Mouse (Mus musculus) left cerebral cortex, postnatal 4 days (tissue): ENCODE results near the gene Optn. TPM values are rescaled to one million over a fixed set of nuclear protein-coding genes. Genes with fewer than 3 reads are reported as not detected.
A peak's percentile ranks its signal among the peaks of the same experiment; 100 is the strongest.

Source experiments
- DNase-seq: peaks from one replicate; pipeline ENCODE4 v3.0.0-alpha.2; 2022
- intact Hi-C: fragments of 180-260 bp; cut with DNase I; formaldehyde crosslinking; loops from one replicate; pipeline ENCODE4 v1.15.1; 2025
- total RNA-seq, 2 experiments: library from RNA; stranded (reverse); gene quantifications; 2 replicates each; pipeline ENCODE4 v1.2.3; 2021

Gene Optn
- total RNA-seq, 2 experiments from 2014 or later, result 20.8 to 24.9 TPM

DNA sequence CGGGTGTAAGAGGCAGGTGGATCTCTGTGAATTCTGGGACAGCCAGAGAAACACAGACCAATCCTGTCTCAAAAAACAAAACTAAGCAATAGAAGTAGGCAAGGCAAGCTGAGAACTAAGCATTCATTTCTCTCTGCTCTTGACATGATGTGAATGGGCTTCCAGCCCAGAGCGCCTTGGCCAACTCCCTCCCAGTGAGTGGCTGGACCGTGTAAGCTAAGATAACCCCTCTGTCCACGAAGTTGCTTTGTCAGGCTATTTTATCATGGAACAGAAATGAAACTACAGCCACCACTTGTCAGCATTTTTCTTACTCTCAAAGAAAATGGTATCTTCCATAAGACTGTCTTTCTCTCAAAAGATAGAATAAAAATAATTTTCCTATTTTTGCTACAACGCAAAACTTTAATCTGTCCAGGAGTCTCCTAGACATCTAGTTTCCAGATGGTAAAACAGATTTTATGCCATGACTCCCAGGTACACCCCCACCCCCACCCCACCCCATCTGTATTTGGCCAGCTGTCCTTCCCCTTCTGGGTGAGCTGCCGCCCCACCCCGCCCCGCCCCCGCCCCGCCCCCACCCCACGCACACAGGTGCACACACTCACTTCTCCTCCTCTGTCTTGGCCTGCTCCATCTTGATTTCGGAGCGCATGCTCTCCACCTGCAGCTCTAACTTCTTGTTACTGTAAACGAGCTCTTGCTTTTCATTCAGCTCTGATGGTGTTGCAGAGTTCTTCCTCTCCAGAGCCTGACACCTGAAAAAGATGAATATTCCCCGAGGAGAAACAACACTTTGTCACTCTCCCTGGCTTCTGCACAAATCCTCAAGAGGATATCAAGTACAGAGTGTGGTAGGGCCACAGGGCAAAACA, 30.1 kb downstream of the Optn start:
- DNase-seq, result peak; percentile 34
- intact Hi-C loops, result no loop called here

DNA sequence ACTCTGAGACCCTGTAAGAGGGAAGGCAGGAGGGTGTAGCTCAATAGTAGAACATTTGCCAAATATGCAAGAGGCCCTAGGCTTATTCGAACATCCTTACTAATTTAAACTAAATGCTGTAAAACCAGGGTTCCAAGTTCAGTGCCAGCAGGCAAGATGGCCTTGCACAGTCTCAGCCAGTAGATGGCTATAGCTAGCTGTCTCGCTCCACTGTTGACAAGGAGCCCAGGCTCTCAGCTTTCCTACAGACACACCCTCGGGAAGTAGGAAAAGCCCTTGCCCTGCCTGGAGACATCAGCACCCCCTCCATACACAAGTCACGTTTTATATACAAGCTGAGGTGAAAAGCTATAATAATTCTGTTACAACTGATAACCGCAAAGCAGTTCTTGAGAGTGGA, 31.2 kb downstream of the Optn start:
- no peak for DNase-seq
- intact Hi-C loops, result no loop called here

DNA sequence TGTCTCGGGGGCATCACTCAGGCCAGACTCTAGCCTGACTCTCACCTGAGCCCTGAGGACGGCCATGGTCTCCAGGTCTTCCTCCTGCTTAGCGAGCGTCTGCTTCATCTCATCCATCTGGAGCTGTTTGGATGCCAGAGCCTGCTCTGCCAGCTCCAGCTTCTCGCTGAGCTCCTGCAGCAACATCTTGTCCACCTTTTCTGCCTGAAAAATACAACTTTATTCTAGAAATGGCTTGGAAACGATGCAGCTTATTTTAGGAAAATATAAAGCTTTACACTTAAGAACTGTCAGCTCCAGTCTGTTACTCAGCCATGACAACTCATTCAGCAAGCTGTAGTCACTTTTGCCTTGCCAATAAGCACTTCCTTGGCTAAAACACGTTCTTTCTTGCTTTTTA, 32.6 kb downstream of the Optn start:
- DNase-seq, result peak; percentile 52
- intact Hi-C loops, result no loop called here

GRCm38 (mm10) chr2:5029808-5030207, 34.0 kb downstream of the Optn start:
- intact Hi-C loops, result no loop called here
- DNase-seq, result no peak

DNA sequence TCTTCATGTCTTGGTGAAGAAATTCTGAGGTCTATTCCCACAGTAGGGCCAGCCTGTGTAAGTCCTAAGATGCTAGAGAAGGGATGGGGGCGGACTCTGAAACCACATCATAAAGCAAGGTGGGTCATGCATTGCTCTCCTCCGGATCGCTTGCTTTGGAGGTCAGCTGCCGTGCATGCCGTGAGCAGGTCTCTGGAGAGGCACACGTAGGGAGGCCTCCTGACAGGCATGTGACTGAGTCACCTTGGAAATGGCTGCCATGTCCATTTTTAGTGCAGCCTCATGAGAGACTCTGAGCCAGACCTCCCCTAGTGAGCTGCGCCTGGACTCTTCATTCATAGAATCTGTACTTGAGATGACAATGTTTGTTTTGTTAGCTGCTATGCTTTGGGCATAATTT, 35.8 kb downstream of the Optn start:
- DNase-seq, result no peak
- intact Hi-C loops, result no loop called here

- DNase-seq, result no peak
- intact Hi-C loops, result no loop called here
These were observed 36.8 kb downstream of the Optn start for GRCm38 (mm10) chr2:5027057-5027456.

DNA sequence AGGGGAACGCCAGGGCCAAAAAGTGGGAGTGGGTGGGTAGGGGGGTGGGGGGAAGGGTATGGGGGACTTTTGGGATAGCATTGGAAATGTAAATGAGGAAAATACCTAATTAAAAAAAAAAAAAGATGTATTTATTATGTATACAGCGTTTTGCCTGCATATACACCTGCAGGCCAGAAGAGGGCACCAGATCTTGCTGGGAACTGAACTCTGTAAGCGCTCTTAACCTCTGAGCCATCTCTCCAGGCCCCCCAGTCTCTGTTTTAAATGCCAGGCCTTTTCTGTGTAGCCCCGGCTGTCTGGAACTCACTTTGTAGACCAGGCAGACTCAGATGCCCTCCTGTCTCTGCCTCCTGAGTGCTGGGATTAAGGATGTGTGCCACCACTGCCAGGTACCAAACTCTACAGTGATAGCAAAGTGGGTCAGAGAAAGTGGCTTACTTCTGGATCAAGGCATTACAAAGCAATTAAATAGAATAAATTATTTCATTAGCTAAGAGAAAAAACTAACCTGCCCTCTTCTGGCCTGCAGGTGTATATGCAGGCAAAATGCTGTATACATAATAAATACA, 38.6 kb downstream of the Optn start:
- no peak for DNase-seq
- intact Hi-C loops, result no loop called here

- DNase-seq, result no peak
- intact Hi-C loops, result no loop called here
These were observed 40.0 kb downstream of the Optn start for GRCm38 (mm10) chr2:5023699-5024399.

GRCm38 (mm10) chr2:5023275-5023674, 40.6 kb downstream of the Optn start:
- intact Hi-C loops, result no loop called here
- no peak for DNase-seq

DNA sequence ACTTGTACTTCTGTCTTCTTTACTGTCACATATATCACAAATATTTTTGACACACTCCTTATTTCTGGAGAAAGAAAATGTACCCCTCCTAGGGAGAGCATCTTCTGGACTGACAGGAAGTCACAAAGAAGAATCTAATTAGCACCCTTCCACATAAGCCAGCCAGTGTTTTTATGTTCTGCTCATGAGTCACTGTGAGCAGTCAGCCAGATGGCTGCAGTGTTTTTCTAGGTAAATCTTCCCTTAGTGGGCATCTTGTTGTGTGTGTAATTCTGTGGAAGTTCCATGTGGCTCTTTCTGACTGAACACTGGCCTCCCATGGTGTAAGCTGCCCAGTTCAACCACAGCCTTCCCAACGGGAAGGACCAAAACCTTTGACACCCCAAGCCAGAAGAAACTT, 44.1 kb downstream of the Optn start:
- no peak for DNase-seq
- intact Hi-C loops, result no loop called here

GRCm38 (mm10) chr2:5016922-5017321, 46.9 kb downstream of the Optn start:
- DNase-seq, result no peak
- intact Hi-C loops, result no loop called here

DNA sequence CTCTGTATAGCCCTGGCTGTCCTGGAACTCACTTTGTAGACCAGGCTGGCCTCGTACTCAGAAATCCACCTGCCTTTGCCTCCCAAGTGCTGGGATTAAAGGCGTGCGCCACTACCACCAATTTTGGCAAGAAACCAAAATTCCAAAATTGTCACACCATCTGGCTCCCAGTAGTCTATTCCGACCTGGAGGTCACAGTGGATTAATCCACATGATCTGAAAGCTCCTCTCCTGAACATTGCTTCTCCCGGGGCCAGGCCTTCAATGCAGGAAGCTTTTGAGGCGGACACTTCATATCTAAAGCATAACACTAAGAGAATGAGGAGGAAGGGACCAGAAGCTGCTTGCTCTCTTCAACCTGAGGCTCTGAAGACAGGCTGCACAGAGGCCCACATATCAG, 48.3 kb downstream of the Optn start:
- intact Hi-C loops, result no loop called here
- DNase-seq, result no peak

- intact Hi-C loops, result no loop called here
- no peak for DNase-seq
These were observed 49.2 kb downstream of the Optn start for GRCm38 (mm10) chr2:5014616-5015015.

DNA sequence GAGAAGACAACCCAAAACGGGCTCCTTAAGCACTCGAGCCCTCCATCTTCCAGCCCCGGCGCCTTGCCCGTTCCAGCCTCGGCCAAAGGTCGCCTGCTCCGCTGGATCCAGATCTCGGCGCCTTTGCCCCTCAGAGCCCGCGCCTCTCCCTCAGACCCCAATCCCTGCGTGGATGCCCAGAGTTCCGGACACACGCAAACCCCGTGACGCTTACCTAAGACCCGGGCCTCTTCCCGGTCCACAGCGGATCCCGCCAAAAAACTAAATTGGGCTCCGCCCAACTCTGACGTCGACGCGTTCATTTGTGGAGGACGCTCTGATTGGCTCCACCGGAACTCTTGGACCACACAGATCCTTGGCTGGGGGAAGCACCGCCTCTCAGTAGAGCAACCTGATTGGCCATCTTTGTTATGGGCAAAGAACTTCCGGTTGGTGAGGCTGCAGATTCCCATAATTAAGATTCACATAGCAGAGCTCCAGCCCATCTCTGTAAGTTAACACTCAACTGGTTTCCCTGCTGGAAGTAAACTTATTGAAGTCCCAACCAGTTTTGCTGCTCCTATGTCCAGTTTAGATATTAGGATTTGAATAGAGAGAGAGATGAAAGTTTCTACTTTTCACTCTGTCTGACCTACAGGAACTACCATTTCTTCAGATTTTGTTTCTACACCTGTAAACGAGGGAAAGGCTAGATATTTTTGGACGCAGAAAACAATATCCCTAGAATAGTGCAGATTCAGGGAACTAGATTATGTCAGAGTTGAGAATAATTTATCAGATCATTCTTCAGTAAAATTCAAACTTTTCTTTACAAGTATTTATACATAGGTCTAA, 51.1 kb downstream of the Optn start, which contains the start of gene Mcm10:
Gene Mcm10, minus strand, starts transcription at position 301 of the 834 bp plus-strand sequence.
- DNase-seq, result peak; percentile 93
- intact Hi-C loops, result no loop called here

- no peak for DNase-seq
- intact Hi-C loops, result no loop called here
These were observed 51.9 kb downstream of the Optn start for GRCm38 (mm10) chr2:5011898-5012490.

DNA sequence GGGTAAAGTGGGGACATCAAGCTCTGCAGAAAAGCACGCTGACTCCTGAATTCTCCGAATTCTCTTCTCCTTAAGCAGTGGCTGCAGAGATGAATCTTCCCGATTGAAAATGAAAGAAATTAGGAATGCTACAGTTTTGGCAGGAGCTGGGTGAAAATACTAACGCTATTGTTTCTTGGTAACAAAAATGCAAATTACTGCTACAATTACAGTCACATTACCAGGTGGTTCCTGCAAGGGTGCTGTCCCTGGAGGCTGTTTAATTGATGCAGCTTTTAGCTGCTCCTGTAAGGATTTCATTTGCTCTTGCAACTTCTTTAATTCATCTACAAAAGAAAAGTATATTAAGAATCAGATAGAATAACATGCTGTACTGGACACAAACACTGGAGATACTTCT, 56.7 kb downstream of the Optn start:
- intact Hi-C loops, result no loop called here
- DNase-seq, result no peak

DNA sequence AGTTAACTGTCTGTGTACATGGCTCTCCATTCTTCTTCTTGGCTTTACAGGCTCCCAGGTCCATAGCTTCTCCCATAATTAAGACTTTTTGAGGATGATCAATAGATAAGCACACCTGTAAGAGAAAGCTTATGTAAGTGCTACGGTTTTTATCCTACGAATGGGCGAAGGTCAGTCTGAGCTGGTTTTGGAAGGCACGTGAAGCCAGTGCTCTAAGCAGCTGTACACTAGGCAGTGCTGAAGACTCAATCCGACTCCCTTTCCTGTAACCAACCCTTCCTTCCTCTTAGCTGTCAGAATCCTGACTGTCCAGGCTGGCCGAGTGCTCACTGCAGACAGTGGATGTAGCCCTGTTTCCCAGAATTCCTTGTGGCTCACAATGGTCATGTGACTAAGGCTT, 62.6 kb downstream of the Optn start:
- intact Hi-C loops, result no loop called here
- DNase-seq, result no peak

- DNase-seq, result no peak
- intact Hi-C loops, result no loop called here
These were observed 64.9 kb downstream of the Optn start for GRCm38 (mm10) chr2:4998905-4999304.

GRCm38 (mm10) chr2:4996421-4996824, 67.4 kb downstream of the Optn start:
- DNase-seq, result no peak
- intact Hi-C loops, result no loop called here

- intact Hi-C loops, result no loop called here
- no peak for DNase-seq
These were observed 68.2 kb downstream of the Optn start for GRCm38 (mm10) chr2:4995646-4996045.

DNA sequence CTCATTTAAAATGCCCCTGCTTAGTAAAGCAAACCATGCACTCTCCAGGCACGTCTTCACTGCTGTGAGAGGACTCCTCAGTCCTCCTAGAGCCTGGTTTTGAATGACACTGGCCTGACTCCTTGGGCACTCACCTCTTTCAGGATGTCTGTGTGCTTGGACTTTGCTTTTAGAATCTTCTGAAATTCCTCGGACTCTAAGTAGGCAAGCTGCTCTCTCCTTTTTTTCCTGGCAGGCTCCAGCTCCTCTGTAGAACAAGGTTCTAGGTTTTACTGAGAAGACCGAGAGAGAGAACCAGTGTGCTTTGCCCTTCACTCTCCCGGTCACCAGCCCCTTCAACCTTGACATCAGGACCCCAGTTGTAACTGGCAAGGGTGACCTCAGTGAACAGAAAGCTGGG, 69.4 kb downstream of the Optn start:
- intact Hi-C loops, result no loop called here
- no peak for DNase-seq
